Comparison of ENCODE assay signal across 8 mouse cellular contexts in genomic region chr10:119646500-119647439, GRCm38 (mm10).
DNase-seq lines count a peak whose midpoint lies in the region; ATAC-seq lines count a peak whose summit lies in the region.

No protein-coding gene starts in this region.

- no peak overlapping the region for H3K4me2 ChIP-seq in forebrain, embryonic 16.5 days (ENCODE audit: low read length)

- WGBS in forebrain, embryonic 16.5 days, result 66% methylated on average over 29 of the region's 29 CpGs

- H3K36me3 ChIP-seq in forebrain, embryonic 16.5 days (ENCODE audit: control insufficient read depth, insufficient read depth), result no peaks in the 10 kb centered on the region

- H3K4me3 ChIP-seq in forebrain, embryonic 16.5 days (replicated peaks; ENCODE audit: low read length), result no peak overlapping the region

- peaks cover 6% of the 10 kb centered on the region for H3K4me1 ChIP-seq in forebrain, embryonic 16.5 days (replicated peaks; ENCODE audit: control insufficient read depth, insufficient read depth, low read length)

- DNase-seq in ovary, postnatal 10 days (ENCODE audit: low spot score), result peak; percentile 24
- DNase-seq in ovary, adult 18-20 months (ENCODE audit: low spot score), result no peak
- DNase-seq in c-Kit-negative CD71-positive TER-119-positive erythroid progenitor cells, embryonic 14.5 days (ENCODE audit: low read depth, low spot score), result peak; percentile 2
- peak; percentile 20 to 64 for DNase-seq in layer of hippocampus, adult 18-20 months (ENCODE audit: low spot score in 2 of 2)
- DNase-seq in lung, postnatal 14 days, result peak; percentile 68
- peak; percentile 75 to 84 for DNase-seq in right cerebral cortex, postnatal 10 days (ENCODE audit: low spot score in 2 of 2)

- H3K9ac ChIP-seq in forebrain, embryonic 16.5 days (replicated peaks; ENCODE audit: low read depth, low read length), result no peak overlapping the region

- no peak overlapping the region for H3K27ac ChIP-seq in forebrain, embryonic 16.5 days (ENCODE audit: low read length)

- no peaks in the 10 kb centered on the region for H3K9me3 ChIP-seq in forebrain, embryonic 16.5 days (ENCODE audit: control insufficient read depth, low read length)

- peak; percentile 49 for ATAC-seq in forebrain, embryonic 16.5 days
- no peak; the same call in 1 of the 2 replicates for ATAC-seq in granulocyte monocyte progenitor cell, adult 5-6 weeks (replicated peaks; ENCODE audit: poor library complexity, severe bottlenecking)

- H3K27me3 ChIP-seq in forebrain, embryonic 16.5 days (replicated peaks; ENCODE audit: control insufficient read depth, insufficient read depth, low read length), result no peaks in the 10 kb centered on the region
